Mouse (Mus musculus): ENCODE measurements around the gene Galnt17. TPM values are rescaled to one million over a fixed set of nuclear protein-coding genes. Genes with fewer than 3 reads are reported as not detected.
A peak's percentile ranks its signal among the peaks of the same experiment; 100 is the strongest.

The Galnt17 gene
- polyA plus RNA-seq, 1 experiment from 2014 or later, result 3.6 TPM

DNA sequence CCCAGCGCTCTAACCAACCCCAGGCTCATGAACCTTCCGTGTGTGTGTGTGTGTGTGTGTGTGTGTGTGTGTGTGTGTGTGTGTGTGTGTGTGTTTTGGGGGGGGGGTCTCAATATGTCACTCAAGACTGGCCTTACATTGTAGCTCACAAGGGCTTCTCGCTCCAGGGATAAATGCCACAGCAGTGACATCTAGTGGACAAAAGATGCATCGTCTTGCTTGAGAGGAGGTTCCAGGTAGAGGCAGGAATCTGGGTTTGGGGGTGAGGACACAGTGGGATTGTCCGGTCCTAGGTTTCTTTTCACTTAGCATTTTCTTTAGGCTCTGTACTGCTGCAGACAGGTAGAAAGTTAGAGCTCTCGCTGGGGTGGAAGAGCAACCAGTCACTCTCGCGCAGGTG is 450.1 kb downstream of the Galnt17 start:
- H3K4me1 ChIP-seq (ENCODE audit: control insufficient read depth, insufficient read depth, low read length), result no peaks in the 10 kb centered on the region
- H3K9ac ChIP-seq (ENCODE audit: low read length), result no peak overlapping the region
- no peaks in the 10 kb centered on the region for H3K36me3 ChIP-seq (ENCODE audit: control insufficient read depth, insufficient read depth, low read length)
- H3K4me3 ChIP-seq (ENCODE audit: low read depth, low read length), result no peak overlapping the region
- DNase-seq (ENCODE audit: low spot score) (peak; percentile 76), ATAC-seq (peak; percentile 25; the same call in 1 of the 2 replicates)
- WGBS, result 20% methylated on average over 8 of the region's 8 CpGs
- H3K9me3 ChIP-seq (replicated peaks; ENCODE audit: control insufficient read depth, low read length), result no peaks in the 10 kb centered on the region
- no peak overlapping the region for H3K27ac ChIP-seq (ENCODE audit: low read depth, low read length)
- no peak overlapping the region for H3K4me2 ChIP-seq (ENCODE audit: low read length)
- H3K27me3 ChIP-seq (replicated peaks; ENCODE audit: control insufficient read depth, insufficient read depth, low read length), result no peaks in the 10 kb centered on the region

DNA sequence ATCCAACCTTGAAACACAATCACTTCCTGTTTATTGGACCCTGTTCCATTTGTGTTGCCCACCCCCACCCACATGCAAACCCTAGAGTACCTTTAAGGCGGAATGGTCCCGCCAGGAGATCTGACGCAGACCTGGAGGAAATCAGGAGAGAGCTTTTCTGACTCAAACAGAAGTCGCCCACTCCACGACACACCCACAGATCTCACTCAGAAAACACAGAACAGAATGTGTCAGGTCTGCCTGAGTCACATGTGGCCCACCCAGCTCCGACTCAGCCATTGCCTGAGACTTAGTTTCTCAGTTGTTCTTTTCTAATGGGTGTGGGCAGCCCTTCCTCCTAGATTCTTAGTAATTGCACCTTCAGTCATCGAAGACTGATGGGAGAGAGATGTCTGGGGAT is 453.9 kb downstream of the Galnt17 start:
- no peak for DNase-seq (ENCODE audit: low spot score)
- Histone ChIP-seq H3K4me3 (ENCODE audit: low read depth, low read length) (no peak overlapping the region), H3K9ac (ENCODE audit: low read length) (no peak overlapping the region), H3K9me3 (replicated peaks; ENCODE audit: control insufficient read depth, low read length) (no peaks in the 10 kb centered on the region), H3K4me2 (ENCODE audit: low read length) (no peak overlapping the region), H3K4me1 (ENCODE audit: control insufficient read depth, insufficient read depth, low read length) (no peaks in the 10 kb centered on the region), H3K27me3 (replicated peaks; ENCODE audit: control insufficient read depth, insufficient read depth, low read length) (no peaks in the 10 kb centered on the region), H3K27ac (ENCODE audit: low read depth, low read length) (no peak overlapping the region), H3K36me3 (ENCODE audit: control insufficient read depth, insufficient read depth, low read length) (no peaks in the 10 kb centered on the region)
- WGBS, result 84% methylated on average over 7 of the region's 7 CpGs
- no peak for ATAC-seq

DNA sequence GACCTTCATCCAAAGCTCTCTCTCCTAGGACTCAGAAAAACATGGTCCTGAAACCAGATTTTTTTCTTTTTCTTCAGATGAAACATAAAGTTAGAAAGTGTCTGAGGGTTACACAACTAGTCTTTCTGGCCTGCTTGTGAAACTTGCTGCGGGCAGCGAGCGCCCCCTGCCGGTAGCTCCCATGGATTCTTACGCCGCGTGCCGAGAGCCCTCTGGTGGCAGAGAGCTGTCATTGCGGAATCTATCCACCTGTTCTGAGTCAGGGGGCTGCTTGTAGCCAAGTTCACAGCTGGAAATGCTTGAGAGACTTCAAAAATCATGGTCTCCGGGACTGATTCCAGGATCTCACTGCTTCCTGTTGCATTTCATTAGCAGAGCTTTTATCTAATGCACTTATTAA is 454.9 kb downstream of the Galnt17 start:
- no peaks in the 10 kb centered on the region for H3K9me3 ChIP-seq (replicated peaks; ENCODE audit: control insufficient read depth, low read length)
- no peaks in the 10 kb centered on the region for H3K27me3 ChIP-seq (replicated peaks; ENCODE audit: control insufficient read depth, insufficient read depth, low read length)
- ATAC-seq (no peak), DNase-seq (ENCODE audit: low spot score) (peak; percentile 90)
- no peak overlapping the region for H3K9ac ChIP-seq (ENCODE audit: low read length)
- H3K4me3 ChIP-seq (ENCODE audit: low read depth, low read length), result no peak overlapping the region
- no peak overlapping the region for H3K4me2 ChIP-seq (ENCODE audit: low read length)
- no peaks in the 10 kb centered on the region for H3K36me3 ChIP-seq (ENCODE audit: control insufficient read depth, insufficient read depth, low read length)
- under 1% methylated on average over 10 of the region's 10 CpGs for WGBS
- H3K27ac ChIP-seq (ENCODE audit: low read depth, low read length), result no peak overlapping the region
- no peaks in the 10 kb centered on the region for H3K4me1 ChIP-seq (ENCODE audit: control insufficient read depth, insufficient read depth, low read length)

DNA sequence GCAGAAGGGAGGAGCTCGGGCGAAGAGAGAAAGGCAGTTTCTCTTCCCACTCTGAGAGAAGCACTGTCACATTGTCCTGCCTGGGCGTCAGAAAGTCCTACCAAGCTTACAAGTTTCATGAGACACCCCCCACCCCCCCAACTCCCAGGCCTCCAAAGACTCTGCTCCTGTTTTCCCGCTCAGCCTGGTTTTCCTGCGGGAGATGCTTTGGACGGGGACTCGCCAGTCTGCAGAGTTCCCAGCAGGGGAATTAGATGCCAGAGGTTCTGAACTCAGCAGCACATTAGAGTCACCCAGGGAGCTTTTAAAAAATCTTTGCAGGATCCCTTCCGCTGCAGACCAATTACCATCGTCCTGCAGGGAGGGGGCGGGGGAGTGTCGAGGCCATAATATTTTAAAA is 456.1 kb downstream of the Galnt17 start:
- ATAC-seq, result no peak
- H3K27ac ChIP-seq (ENCODE audit: low read depth, low read length), result no peak overlapping the region
- 7% methylated on average over 11 of the region's 11 CpGs for WGBS
- H3K4me2 ChIP-seq (ENCODE audit: low read length), result peak overlapping the region; percentile 28
- peak; percentile 12 for DNase-seq (ENCODE audit: low spot score)
- H3K4me1 ChIP-seq (ENCODE audit: control insufficient read depth, insufficient read depth, low read length), result no peaks in the 10 kb centered on the region
- peak overlapping the region; percentile 13; the same call in 1 of the 2 replicates for H3K9ac ChIP-seq (ENCODE audit: low read length)
- H3K9me3 ChIP-seq (replicated peaks; ENCODE audit: control insufficient read depth, low read length), result no peaks in the 10 kb centered on the region
- no peak overlapping the region for H3K4me3 ChIP-seq (ENCODE audit: low read depth, low read length)
- no peaks in the 10 kb centered on the region for H3K27me3 ChIP-seq (replicated peaks; ENCODE audit: control insufficient read depth, insufficient read depth, low read length)
- no peaks in the 10 kb centered on the region for H3K36me3 ChIP-seq (ENCODE audit: control insufficient read depth, insufficient read depth, low read length)

DNA sequence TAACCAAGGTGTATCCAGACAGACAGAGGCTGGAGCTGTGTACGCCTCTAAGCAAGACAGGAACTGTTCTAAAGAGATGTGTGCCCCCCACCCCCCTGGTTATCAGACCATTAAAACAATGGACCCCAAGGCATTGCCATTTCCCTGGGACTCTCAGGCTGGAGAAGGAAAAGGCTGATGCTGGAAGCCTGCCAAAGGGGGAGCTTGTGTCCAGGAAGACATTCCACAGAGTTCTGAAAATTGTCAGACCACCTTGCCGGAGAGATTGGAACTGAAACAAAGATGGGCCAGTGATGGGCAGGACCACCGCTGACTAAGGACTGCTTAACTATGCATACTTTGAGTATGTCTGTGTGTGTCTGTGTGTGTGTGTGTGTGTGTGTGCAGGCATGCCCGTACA is 458.7 kb downstream of the Galnt17 start:
- no peak overlapping the region for H3K4me2 ChIP-seq (ENCODE audit: low read length)
- H3K27ac ChIP-seq (ENCODE audit: low read depth, low read length), result no peak overlapping the region
- ATAC-seq (no peak), DNase-seq (ENCODE audit: low spot score) (peak; percentile 24)
- no peak overlapping the region for H3K9ac ChIP-seq (ENCODE audit: low read length)
- no peak overlapping the region for H3K4me3 ChIP-seq (ENCODE audit: low read depth, low read length)
- H3K9me3 ChIP-seq (replicated peaks; ENCODE audit: control insufficient read depth, low read length), result no peaks in the 10 kb centered on the region
- no peaks in the 10 kb centered on the region for H3K4me1 ChIP-seq (ENCODE audit: control insufficient read depth, insufficient read depth, low read length)
- H3K27me3 ChIP-seq (replicated peaks; ENCODE audit: control insufficient read depth, insufficient read depth, low read length), result no peaks in the 10 kb centered on the region
- 52% methylated on average over 4 of the region's 4 CpGs for WGBS
- H3K36me3 ChIP-seq (ENCODE audit: control insufficient read depth, insufficient read depth, low read length), result no peaks in the 10 kb centered on the region

DNA sequence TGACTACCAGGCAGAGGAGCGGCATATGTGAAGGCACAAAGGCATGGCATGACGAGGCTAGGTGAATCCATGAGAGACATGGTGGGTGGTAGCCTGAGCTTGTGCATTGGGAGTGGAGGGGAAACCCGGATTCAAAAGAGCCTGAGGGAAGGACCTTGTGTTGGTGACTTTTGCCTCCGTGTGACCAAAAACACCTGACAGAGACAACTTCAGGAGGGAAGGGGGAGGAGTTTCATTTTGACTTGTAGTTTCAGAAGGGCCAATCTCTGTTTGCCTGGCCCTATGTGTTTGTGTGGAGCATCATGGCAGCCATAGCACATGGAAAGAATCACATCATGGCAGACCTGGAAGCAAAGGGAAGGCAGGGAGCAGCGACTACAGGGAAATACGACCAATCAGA is 459.7 kb downstream of the Galnt17 start:
- DNase-seq (ENCODE audit: low spot score) (no peak), ATAC-seq (no peak)
- Histone ChIP-seq H3K4me1 (ENCODE audit: control insufficient read depth, insufficient read depth, low read length) (no peaks in the 10 kb centered on the region), H3K27ac (ENCODE audit: low read depth, low read length) (no peak overlapping the region), H3K36me3 (ENCODE audit: control insufficient read depth, insufficient read depth, low read length) (no peaks in the 10 kb centered on the region), H3K4me3 (ENCODE audit: low read depth, low read length) (no peak overlapping the region), H3K27me3 (replicated peaks; ENCODE audit: control insufficient read depth, insufficient read depth, low read length) (no peaks in the 10 kb centered on the region), H3K9ac (ENCODE audit: low read length) (no peak overlapping the region), H3K9me3 (replicated peaks; ENCODE audit: control insufficient read depth, low read length) (no peaks in the 10 kb centered on the region), H3K4me2 (ENCODE audit: low read length) (no peak overlapping the region)
- WGBS, result 86% methylated on average over 6 of the region's 6 CpGs

DNA sequence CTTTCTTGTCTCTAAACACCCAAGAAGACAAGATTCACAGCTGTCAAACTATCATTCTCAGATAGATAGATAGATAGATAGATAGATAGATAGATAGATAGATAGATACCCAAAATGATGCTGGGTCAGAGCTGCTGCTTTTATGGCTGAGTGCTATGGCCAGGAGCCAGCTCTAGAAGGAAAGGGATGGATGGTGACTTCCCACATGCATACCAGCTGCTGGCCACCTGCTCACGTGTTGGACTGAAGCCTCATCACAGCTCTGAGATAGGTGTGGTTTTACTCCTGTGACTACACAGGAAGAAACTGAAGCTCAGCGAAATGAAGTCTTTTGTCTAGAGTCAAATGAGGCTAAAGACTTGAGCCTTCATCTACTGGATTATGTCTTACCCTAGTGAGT is 482.5 kb downstream of the Galnt17 start:
- Histone ChIP-seq H3K4me1 (ENCODE audit: control insufficient read depth, insufficient read depth, low read length) (no peaks in the 10 kb centered on the region), H3K9me3 (replicated peaks; ENCODE audit: control insufficient read depth, low read length) (no peaks in the 10 kb centered on the region; the same call in 1 of the 2 replicates), H3K27me3 (replicated peaks; ENCODE audit: control insufficient read depth, insufficient read depth, low read length) (no peaks in the 10 kb centered on the region), H3K9ac (ENCODE audit: low read length) (no peak overlapping the region), H3K36me3 (ENCODE audit: control insufficient read depth, insufficient read depth, low read length) (no peaks in the 10 kb centered on the region), H3K27ac (ENCODE audit: low read depth, low read length) (no peak overlapping the region), H3K4me3 (ENCODE audit: low read depth, low read length) (no peak overlapping the region), H3K4me2 (ENCODE audit: low read length) (no peak overlapping the region)
- no peak for DNase-seq (ENCODE audit: low spot score)
- WGBS, result 86% methylated on average over 2 of the region's 2 CpGs
- ATAC-seq, result no peak
